Mouse (Mus musculus): ENCODE data around the gene Gm49361.

- TF ChIP-seq CTCF (IDR thresholded peaks at IDR 0.05; ENCODE audit: extremely low read depth, insufficient read depth, low read length) (no peak), POLR2A (IDR thresholded peaks at IDR 0.05; ENCODE audit: extremely low read depth, insufficient read depth, low read length) (no peak)
Measured at GRCm38 (mm10) chr14:57682751-57683150, 63.2 kb downstream of the Gm49361 start.
